16 mouse cellular contexts compared by ENCODE assay signal in genomic region chr8:61500914-61501313, GRCm38 (mm10).
"Had no signal": no experiment of that assay in that cellular context is flagged by ENCODE, and none has a peak within 500 bp of the region (broad histone marks: within the 10 kb centered on the region; RNA-seq: fewer than 3 reads in every experiment).

No protein-coding gene starts in this region.

- H3K4me2 ChIP-seq: limb, embryonic 13.5 days; lung, embryonic 14.5 days; midbrain, embryonic 11.5 days had no signal

- H3K27ac ChIP-seq: limb, embryonic 13.5 days; liver, embryonic 14.5 days; stomach, postnatal 0 days had no signal

- DNase-seq: kidney, adult 18-20 months; kidney, adult 9 months; kidney, postnatal 14 days; kidney, postnatal 4 days; left cerebral cortex, postnatal 4 days; lung, embryonic 14.5 days; lung, postnatal 10 days; lung, postnatal 4 days; midbrain, embryonic 14.5 days; thymus, adult 2 months; thymus, postnatal 25 days had no signal

- H3K9me3 ChIP-seq: limb, embryonic 13.5 days had no signal

- ATAC-seq: intestine, embryonic 16.5 days had no signal

- H3K4me3 ChIP-seq: limb, embryonic 13.5 days had no signal

- H3K9ac ChIP-seq: limb, embryonic 13.5 days; liver, embryonic 14.5 days; lung, embryonic 14.5 days had no signal

- H3K27me3 ChIP-seq: limb, embryonic 13.5 days had no signal
